Mouse (Mus musculus) small intestine, adult 10 weeks (tissue): Measurements from ENCODE around the gene Lrtm1. TPM values are rescaled to one million over a fixed set of nuclear protein-coding genes. Genes with fewer than 3 reads are reported as not detected.

ENCODE experiments used
- polyA plus RNA-seq: library from polyadenylated mRNA; stranded (reverse); fragments of 350-450 nt; fragmentation: Illumina TruSeq; extraction: RNeasy Lipid Tissue Mini Kit (QIAGEN cat#74804); gene quantifications from one replicate; pipeline ENCODE4 v1.2.3, GENCODE M21; 2014; ENCODE audit warnings: low replicate concordance

Lrtm1 gene
- 0.04 TPM for polyA plus RNA-seq

GRCm38 (mm10) chr14:29017883-29018282, at the start of gene Lrtm1:
Gene Lrtm1 (plus strand): TSS chr14:29018208.

